Comparison of ENCODE assay signal across 7 mouse cellular contexts in genomic region chr6:112946895-112947436, GRCm38 (mm10). TPM values are rescaled to one million over a fixed set of nuclear protein-coding genes. Genes with fewer than 3 reads are reported as not detected.
A peak's percentile ranks its signal among the peaks of the same experiment; 100 is the strongest.
DNase-seq lines count a peak whose midpoint lies in the region; ATAC-seq lines count a peak whose summit lies in the region.

Gene Srgap3 (minus strand): TSS chr6:112947266.

- no peaks in the 10 kb centered on the region for H3K9me3 ChIP-seq in midbrain, embryonic 11.5 days (ENCODE audit: control insufficient read depth, low read length)

- intact Hi-C loops in left cerebral cortex, postnatal 4 days (cut with DNase I) = loop anchor here (5.0 to 10.0 kb wide), 2 partner anchors 192 to 245 kb away; no protein-coding TSS in a partner anchor

- DNase-seq in adrenal gland, postnatal 10 days = peak; percentile 88
- DNase-seq in embryo, embryonic 11 days = peak; percentile 93
- peak; percentile 77 for DNase-seq in kidney, adult 11 months
- DNase-seq in left cerebral cortex, postnatal 4 days = peak; percentile 86
- peak; percentile 97 for DNase-seq in midbrain, embryonic 11.5 days (ENCODE audit: low spot score, missing footprints)
- peak; percentile 36 for DNase-seq in skeletal muscle tissue, adult 2 months (ENCODE audit: low read depth, low spot score)

- peak within 1 kb of the TSS; percentile 87 for H3K9ac ChIP-seq in midbrain, embryonic 11.5 days (ENCODE audit: low read length)

- H3K4me1 ChIP-seq in midbrain, embryonic 11.5 days (ENCODE audit: control insufficient read depth, insufficient read depth, low read length) = peaks cover 41% of the 10 kb centered on the region

- H3K4me2 ChIP-seq in midbrain, embryonic 11.5 days = peak within 1 kb of the TSS; percentile 77

- WGBS in midbrain, embryonic 11.5 days = under 1% methylated on average over 31 of the region's 31 CpGs

- H3K27me3 ChIP-seq in midbrain, embryonic 11.5 days (ENCODE audit: control insufficient read depth, insufficient read depth, low read length) = no peaks in the 10 kb centered on the region

- H3K4me3 ChIP-seq in midbrain, embryonic 11.5 days (ENCODE audit: low read depth, low read length) = peak within 1 kb of the TSS; percentile 91

- peaks cover 6% of the 10 kb centered on the region; the same call in 1 of the 2 replicates for H3K36me3 ChIP-seq in midbrain, embryonic 11.5 days (ENCODE audit: control insufficient read depth, insufficient read depth, low read length)

- H3K27ac ChIP-seq in midbrain, embryonic 11.5 days (ENCODE audit: low read depth, low read length) = peak within 1 kb of the TSS; percentile 82

- peak; percentile 89 for ATAC-seq in granulocyte monocyte progenitor cell, adult 5-6 weeks (replicated peaks; ENCODE audit: poor library complexity, severe bottlenecking)
- peak; percentile 89 for ATAC-seq in midbrain, embryonic 11.5 days (ENCODE audit: low FRiP score)

RNA-seq across cellular contexts. Expression of gene Srgap3, which starts in this region (rescaled TPM):
- total RNA-seq in adrenal gland, postnatal 10 days (2021) = 10 to 100 TPM; 13.2 to 15.8 TPM
- total RNA-seq in granulocyte monocyte progenitor cell, adult 5-6 weeks (2014; fragmentation: Nextera tagmentation) = 3.4 and 4.0 TPM in 2 replicates
- total RNA-seq in granulocyte monocyte progenitor cell, adult 5-6 weeks (2017) = 0.88 and 1.8 TPM in 2 replicates
- 100 to 1,000 TPM; 276 to 282 TPM for total RNA-seq in left cerebral cortex, postnatal 4 days (2021)
- 48.9 and 54.9 TPM in 2 replicates for polyA plus RNA-seq in midbrain, embryonic 11.5 days (2014; fragmentation: Nextera tagmentation; extraction: Ambion mirVana)

Comparison
In these comparisons a context has a peak if more than half of its experiments do, and no peak if none do; other contexts are left out.
1. Peak in every context shown above with its lines: DNase-seq, ATAC-seq, H3K4me3 ChIP-seq and H3K27ac ChIP-seq.
2. RNA of gene Srgap3 (total RNA-seq): 276 to 282 TPM in left cerebral cortex, postnatal 4 days; 13.2 to 15.8 TPM in adrenal gland, postnatal 10 days and 0.88 to 4.0 TPM in granulocyte monocyte progenitor cell, adult 5-6 weeks; every median in the first group is over 10 times any median in the second.
3. DNase-seq: peak in every context shown above with its lines; median percentile 97 in midbrain, embryonic 11.5 days; 93 in embryo, embryonic 11 days; 88 in adrenal gland, postnatal 10 days; 86 in left cerebral cortex, postnatal 4 days; 77 in kidney, adult 11 months; 36 in skeletal muscle tissue, adult 2 months.